Mouse (Mus musculus) activated CD4-positive, CD25-positive, alpha-beta regulatory T cell (primary cell): Measurements from ENCODE around the gene Gm28042. TPM values are rescaled to one million over a fixed set of nuclear protein-coding genes. Genes with fewer than 3 reads are reported as not detected.

Experiments used
- polyA plus RNA-seq, 2 experiments: library from polyadenylated mRNA; unstranded; fragments of 100-300 nt; shearing (Covaris generic); gene quantifications; one replicate each; pipeline ENCODE4 v1.2.1; 2017

The Gm28042 gene
- polyA plus RNA-seq: 1 to 10 TPM; 1.5 to 6.1 TPM

DNA sequence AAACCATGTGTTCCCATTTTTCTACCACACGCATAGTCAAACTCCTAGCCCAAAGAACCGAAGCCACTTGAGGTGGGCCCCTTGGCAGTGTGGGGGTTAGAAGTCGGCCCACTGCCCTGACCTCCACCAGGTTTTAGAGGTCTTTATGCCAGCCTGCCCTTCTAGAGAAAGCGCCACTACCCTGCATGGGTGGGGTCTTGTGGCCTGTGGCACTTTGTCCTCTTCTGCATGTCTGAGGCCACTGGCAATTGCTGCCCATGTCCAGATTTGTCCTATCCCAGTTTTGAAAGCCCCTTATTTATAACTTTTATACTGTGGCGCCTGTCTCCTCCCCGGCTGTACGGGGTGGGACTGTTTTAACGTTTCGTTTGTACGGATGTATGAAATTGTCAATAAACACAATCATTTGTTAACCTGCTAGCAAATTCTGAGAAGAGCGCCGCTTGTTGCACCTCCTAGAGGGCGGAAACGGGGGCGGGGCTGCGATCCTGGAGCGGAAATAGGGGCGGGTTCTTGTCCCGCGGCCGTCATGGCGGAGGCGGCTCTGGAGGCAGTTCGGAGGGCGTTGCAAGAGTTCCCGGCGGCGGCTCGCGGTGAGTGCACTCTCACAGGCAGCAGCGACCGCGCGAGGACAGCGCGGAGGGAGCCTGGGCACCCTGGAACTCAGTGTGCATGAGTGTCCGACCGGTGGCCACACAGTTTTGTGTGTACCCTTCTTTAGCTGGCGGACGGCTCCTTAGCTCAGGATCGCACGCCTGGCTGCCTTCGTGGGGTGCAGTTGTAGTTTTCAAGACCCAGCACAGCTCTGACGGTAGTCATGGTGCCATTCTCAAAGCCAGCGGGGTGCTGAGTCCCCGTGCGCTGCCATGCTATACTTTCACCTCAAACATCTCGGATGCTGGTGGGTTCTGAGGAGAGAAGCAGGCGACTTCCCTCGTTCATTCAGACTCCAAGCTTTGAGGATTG, at the start of gene Gm28042, which contains the start of gene Jmjd7:
Gm28042 (plus strand) TSS at position 510 of the 966 bp plus-strand sequence.
Jmjd7 (plus strand) TSS at position 500 of the 966 bp plus-strand sequence.

DNA sequence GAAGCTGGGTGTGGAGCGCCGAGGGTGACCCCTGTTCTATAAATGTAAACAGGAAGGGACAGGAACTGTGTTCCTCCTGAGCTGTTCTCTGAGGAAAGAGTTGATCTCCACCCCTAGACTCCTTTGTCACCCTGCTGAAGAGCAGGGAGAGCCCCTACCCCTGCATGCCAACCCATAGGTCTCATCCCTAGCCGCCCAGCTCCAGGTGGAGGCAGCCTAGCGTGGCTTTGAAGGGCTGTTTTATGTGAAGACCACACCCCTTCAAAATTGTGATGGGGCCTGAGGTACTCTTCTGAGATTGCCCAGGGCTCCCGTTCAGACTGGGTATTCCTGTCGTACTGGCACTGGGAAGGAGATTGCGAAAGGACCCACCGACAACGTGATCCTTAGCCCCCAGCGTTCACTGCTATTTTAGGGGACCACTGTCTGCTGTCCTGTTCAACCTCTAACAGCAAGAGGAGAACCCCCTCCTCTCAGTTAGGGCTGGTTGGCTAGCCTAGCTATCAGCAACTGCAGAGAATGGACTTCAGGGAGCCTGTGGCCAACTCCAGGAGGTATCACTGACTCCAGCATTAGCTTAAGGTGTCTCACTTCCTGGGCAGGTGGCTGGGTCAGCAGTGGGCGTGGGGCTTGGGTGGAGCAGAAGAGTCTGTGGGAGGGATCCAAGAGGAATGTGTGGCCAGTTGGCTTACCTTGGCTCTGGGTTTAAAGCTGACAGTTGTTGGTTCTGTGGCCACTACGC, 5.6 kb downstream of the Gm28042 start, which contains the start of gene Pla2g4b:
Pla2g4b (plus strand) TSS at position 692 of the 742 bp plus-strand sequence.

Other genes with a start within 250 kb of the Gm28042 start
- gene Rpap1, start 240.0 kb upstream of the Gm28042 start, polyA plus RNA-seq: 10 to 100 TPM; 17.8 to 24.4 TPM
- gene Tyro3, start 229.8 kb upstream of the Gm28042 start, polyA plus RNA-seq: 1 to 10 TPM; 4.4 to 6.4 TPM
- gene Mga, start 130.3 kb upstream of the Gm28042 start, polyA plus RNA-seq: 10 to 100 TPM; 23.3 to 23.8 TPM
- gene Mapkbp1, start 54.8 kb upstream of the Gm28042 start, polyA plus RNA-seq: 1 to 10 TPM; 2.4 to 5.8 TPM
- 10 to 100 TPM; 20.0 to 23.6 TPM for gene Jmjd7, start within 50 bp of the Gm28042 start, polyA plus RNA-seq
- gene Pla2g4b, start 5.9 kb downstream of the Gm28042 start, polyA plus RNA-seq: 1 to 10 TPM; 1.0 to 1.7 TPM
- 10 to 100 TPM in 1 of 2 experiments, 1 to 10 TPM in 1; 9.4 to 30.4 TPM for gene Ehd4, start 127.1 kb downstream of the Gm28042 start, polyA plus RNA-seq
- under 1 TPM in 1 of 2 experiments, not detected in 1; 0.23 TPM for gene Pla2g4e, start 217.8 kb downstream of the Gm28042 start, polyA plus RNA-seq